Mouse (Mus musculus) urinary bladder, postnatal 36 days (tissue): ENCODE measurements around the gene D430041D05Rik.

Source experiments
- DNase-seq, 2 experiments: peaks; one replicate each; pipeline ENCODE4 v3.0.0; 2022; ENCODE audit warnings: low spot score in 2 of 2, mixed read lengths in 1 of 2

The D430041D05Rik gene

GRCm38 (mm10) chr2:104410963-104411545, at the start of gene D430041D05Rik:
Gene D430041D05Rik, minus strand, starts transcription at chr2:104411013.
- no peak for DNase-seq

GRCm38 (mm10) chr2:104460021-104460420, 49.2 kb upstream of the D430041D05Rik start:
- no peak for DNase-seq

GRCm38 (mm10) chr2:104458569-104459332, 47.9 kb upstream of the D430041D05Rik start:
- no peak for DNase-seq

- no peak for DNase-seq
Measured at GRCm38 (mm10) chr2:104457106-104457505, 46.3 kb upstream of the D430041D05Rik start.

GRCm38 (mm10) chr2:104450685-104451084, 39.9 kb upstream of the D430041D05Rik start:
- no peak for DNase-seq

- DNase-seq: no peak
Measured at GRCm38 (mm10) chr2:104449191-104449590, 38.4 kb upstream of the D430041D05Rik start.

GRCm38 (mm10) chr2:104448201-104448600, 37.4 kb upstream of the D430041D05Rik start:
- no peak for DNase-seq

- no peak for DNase-seq
Measured at GRCm38 (mm10) chr2:104446016-104446415, 35.2 kb upstream of the D430041D05Rik start.

- DNase-seq: peak; percentile 53 to 65
Measured at GRCm38 (mm10) chr2:104444776-104445175, 34.0 kb upstream of the D430041D05Rik start.

GRCm38 (mm10) chr2:104442341-104442740, 31.5 kb upstream of the D430041D05Rik start:
- no peak for DNase-seq

GRCm38 (mm10) chr2:104436226-104436625, 25.4 kb upstream of the D430041D05Rik start:
- no peak for DNase-seq

GRCm38 (mm10) chr2:104431067-104431466, 20.3 kb upstream of the D430041D05Rik start:
- DNase-seq: no peak

GRCm38 (mm10) chr2:104430566-104430965, 19.8 kb upstream of the D430041D05Rik start:
- no peak for DNase-seq

GRCm38 (mm10) chr2:104426112-104426511, 15.3 kb upstream of the D430041D05Rik start:
- no peak for DNase-seq

GRCm38 (mm10) chr2:104422230-104422629, 11.4 kb upstream of the D430041D05Rik start:
- no peak for DNase-seq

- DNase-seq: no peak
Measured at GRCm38 (mm10) chr2:104420805-104421204, 10.0 kb upstream of the D430041D05Rik start.

- DNase-seq: no peak
Measured at GRCm38 (mm10) chr2:104419999-104420398, 9.2 kb upstream of the D430041D05Rik start.

- no peak for DNase-seq
Measured at GRCm38 (mm10) chr2:104419411-104419810, 8.6 kb upstream of the D430041D05Rik start.

- no peak for DNase-seq
Measured at GRCm38 (mm10) chr2:104413011-104413410, 2.2 kb upstream of the D430041D05Rik start.

- DNase-seq: no peak
Measured at GRCm38 (mm10) chr2:104412496-104412895, 1.7 kb upstream of the D430041D05Rik start.

GRCm38 (mm10) chr2:104411806-104412205, 993 bp upstream of the D430041D05Rik start:
- no peak for DNase-seq

- DNase-seq: peak in 1 of 2 experiments; percentile 14
Measured at GRCm38 (mm10) chr2:104409851-104410821, 677 bp downstream of the D430041D05Rik start.
